Comparison of ENCODE assay signal across 10 mouse cellular contexts in genomic region chr5:112282780-112283482, GRCm38 (mm10). TPM values are rescaled to one million over a fixed set of nuclear protein-coding genes. Genes with fewer than 3 reads are reported as not detected.
A peak's percentile ranks its signal among the peaks of the same experiment; 100 is the strongest.
DNase-seq lines count a peak whose midpoint lies in the region; ATAC-seq and TF ChIP-seq lines count a peak whose summit lies in the region.
"Had no signal": no experiment of that assay in that cellular context is flagged by ENCODE, and none has a peak within 500 bp of the region (broad histone marks: within the 10 kb centered on the region; RNA-seq: fewer than 3 reads in every experiment).

No protein-coding gene starts in this region.

- H3K36me3 ChIP-seq in forebrain, embryonic 15.5 days: no peaks in the 10 kb centered on the region
- no peaks in the 10 kb centered on the region for H3K36me3 ChIP-seq in forebrain, embryonic 16.5 days (ENCODE audit: control insufficient read depth, insufficient read depth)
- H3K36me3 ChIP-seq in lung, embryonic 14.5 days (ENCODE audit: insufficient read depth): no peaks in the 10 kb centered on the region
- H3K36me3 ChIP-seq in heart, embryonic 13.5 days: peaks cover 4% of the 10 kb centered on the region; the same call in 1 of the 2 replicates
- H3K36me3 ChIP-seq in macrophage (ENCODE audit: inconsistent target): peaks cover 4% of the 10 kb centered on the region; the same call in 1 of the 2 replicates

- no peak for TF ChIP-seq CTCF in lung, embryonic 14.5 days (IDR thresholded peaks at IDR 0.05; ENCODE audit: low read depth)

- no peaks in the 10 kb centered on the region for H3K27me3 ChIP-seq in forebrain, embryonic 15.5 days
- no peaks in the 10 kb centered on the region for H3K27me3 ChIP-seq in forebrain, embryonic 16.5 days (replicated peaks; ENCODE audit: control insufficient read depth, insufficient read depth, low read length)
- no peaks in the 10 kb centered on the region for H3K27me3 ChIP-seq in lung, embryonic 14.5 days (ENCODE audit: insufficient read depth, low read length)
- H3K27me3 ChIP-seq in heart, embryonic 13.5 days (replicated peaks): no peaks in the 10 kb centered on the region

- no peak for ATAC-seq in forebrain, embryonic 15.5 days (replicated peaks)
- no peak for ATAC-seq in forebrain, embryonic 16.5 days
- ATAC-seq in lung, embryonic 14.5 days (ENCODE audit: insufficient read depth): no peak
- no peak for ATAC-seq in heart, embryonic 13.5 days (ENCODE audit: extremely low read depth, insufficient number of reproducible peaks, low FRiP score, low TSS enrichment)

- no peaks in the 10 kb centered on the region for H3K9me3 ChIP-seq in forebrain, embryonic 15.5 days
- no peaks in the 10 kb centered on the region for H3K9me3 ChIP-seq in forebrain, embryonic 16.5 days (ENCODE audit: control insufficient read depth, low read length)
- no peaks in the 10 kb centered on the region for H3K9me3 ChIP-seq in lung, embryonic 14.5 days (ENCODE audit: low read depth, low read length)
- H3K9me3 ChIP-seq in heart, embryonic 13.5 days: no peaks in the 10 kb centered on the region

- no peak for DNase-seq in lung, embryonic 14.5 days
- DNase-seq in lung, postnatal 36 days: no peak
- DNase-seq in c-Kit-positive CD71-positive TER-119-positive erythroid progenitor cells, embryonic 14.5 days (ENCODE audit: low spot score): no peak
- DNase-seq in cerebellum, postnatal 25 days: no peak
- DNase-seq: right cerebral cortex, postnatal 4 days had no signal

- peaks cover 10% of the 10 kb centered on the region; the same call in 1 of the 2 replicates for H3K4me1 ChIP-seq in forebrain, embryonic 15.5 days
- 0 out of 2 replicates have a peak, but pooled peaks cover 2% of the 10 kb centered on the region for H3K4me1 ChIP-seq in forebrain, embryonic 16.5 days (replicated peaks; ENCODE audit: control insufficient read depth, insufficient read depth, low read length)
- peaks cover 10% of the 10 kb centered on the region; the same call in 1 of the 2 replicates for H3K4me1 ChIP-seq in lung, embryonic 14.5 days (ENCODE audit: insufficient read depth)
- H3K4me1 ChIP-seq in heart, embryonic 13.5 days: peaks cover 97% of the 10 kb centered on the region

- no peak overlapping the region for H3K4me3 ChIP-seq in forebrain, embryonic 15.5 days
- no peak overlapping the region for H3K4me3 ChIP-seq in forebrain, embryonic 16.5 days (replicated peaks; ENCODE audit: low read length)
- H3K4me3 ChIP-seq in lung, embryonic 14.5 days (ENCODE audit: low read depth, low read length): no peak overlapping the region
- no peak overlapping the region for H3K4me3 ChIP-seq in heart, embryonic 13.5 days
- no peak overlapping the region for H3K4me3 ChIP-seq in macrophage (ENCODE audit: inconsistent target)

- H3K79me2 ChIP-seq in macrophage (ENCODE audit: inconsistent target): peaks cover 95% of the 10 kb centered on the region

- H3K27ac ChIP-seq in forebrain, embryonic 15.5 days (replicated peaks): peak overlapping the region; percentile 9; the same call in 1 of the 2 replicates
- no peak overlapping the region for H3K27ac ChIP-seq in forebrain, embryonic 16.5 days (ENCODE audit: low read length)
- H3K27ac ChIP-seq in lung, embryonic 14.5 days (ENCODE audit: low read depth): peak overlapping the region; percentile 12
- H3K27ac ChIP-seq in heart, embryonic 13.5 days (replicated peaks): peak overlapping the region; percentile 78
- peak overlapping the region; percentile 94 for H3K27ac ChIP-seq in macrophage

- no peak overlapping the region for H3K9ac ChIP-seq in forebrain, embryonic 15.5 days (replicated peaks)
- H3K9ac ChIP-seq in forebrain, embryonic 16.5 days (replicated peaks; ENCODE audit: low read depth, low read length): no peak overlapping the region
- H3K9ac ChIP-seq in lung, embryonic 14.5 days: no peak overlapping the region
- H3K9ac ChIP-seq in heart, embryonic 13.5 days: peak overlapping the region; percentile 15; the same call in 1 of the 2 replicates

- 84% methylated on average over 9 of the region's 9 CpGs for WGBS in forebrain, embryonic 15.5 days
- WGBS in forebrain, embryonic 16.5 days: 81% methylated on average over 9 of the region's 9 CpGs
- WGBS in lung, embryonic 14.5 days: 68% methylated on average over 9 of the region's 9 CpGs
- WGBS in heart, embryonic 13.5 days: 51% methylated on average over 9 of the region's 9 CpGs
- WGBS in macrophage (ENCODE audit: missing documents): 9% methylated on average over 9 of the region's 9 CpGs

- H3K4me2 ChIP-seq in forebrain, embryonic 15.5 days (replicated peaks): no peak overlapping the region
- H3K4me2 ChIP-seq in forebrain, embryonic 16.5 days (ENCODE audit: low read length): no peak overlapping the region
- no peak overlapping the region for H3K4me2 ChIP-seq in lung, embryonic 14.5 days
- H3K4me2 ChIP-seq in heart, embryonic 13.5 days: peak overlapping the region; percentile 12; the same call in 1 of the 2 replicates

RNA-seq across cellular contexts. Expression of gene Tpst2, which starts 6.4 kb away (rescaled TPM):
- 28.8 and 29.5 TPM in 2 replicates for polyA plus RNA-seq in forebrain, embryonic 15.5 days (2015; fragmentation: Nextera tagmentation; extraction: Ambion mirVana)
- 27.9 and 30.2 TPM in 2 replicates for polyA plus RNA-seq in forebrain, embryonic 16.5 days (2015; fragmentation: Nextera tagmentation; extraction: Ambion mirVana)
- polyA plus RNA-seq in lung, embryonic 14.5 days (2014; fragmentation: Nextera tagmentation; extraction: Ambion mirVana): 53.2 and 57.7 TPM in 2 replicates
- 36.8 and 37.5 TPM in 2 replicates for polyA plus RNA-seq in heart, embryonic 13.5 days (2015; fragmentation: Nextera tagmentation; extraction: Ambion mirVana)
- 10 to 100 TPM; 21.9 to 89.9 (median 52.8) TPM for total RNA-seq in macrophage (2018; cell fraction: chromatin; rRNA removed)
- 10 to 100 TPM; 35.5 to 61.8 (median 45.7) TPM for total RNA-seq in macrophage (2018; cell fraction: cytosol; rRNA removed)
- 10 to 100 TPM; 38.0 to 87.9 (median 57.7) TPM for total RNA-seq in macrophage (2018; cell fraction: nucleus; rRNA removed)
- 51.3 to 89.5 TPM (median 52.2 TPM) in 3 replicates for polyA plus RNA-seq in macrophage (2018)

RNA-seq across cellular contexts. Expression of gene Crybb1, which starts 27.3 kb away (rescaled TPM):
- polyA plus RNA-seq in forebrain, embryonic 15.5 days (2015; fragmentation: Nextera tagmentation; extraction: Ambion mirVana): 5.4 and 5.5 TPM in 2 replicates
- polyA plus RNA-seq in forebrain, embryonic 16.5 days (2015; fragmentation: Nextera tagmentation; extraction: Ambion mirVana): 4.6 and 5.8 TPM in 2 replicates
- 2.0 TPM in 2 replicates for polyA plus RNA-seq in lung, embryonic 14.5 days (2014; fragmentation: Nextera tagmentation; extraction: Ambion mirVana)
- polyA plus RNA-seq in heart, embryonic 13.5 days (2015; fragmentation: Nextera tagmentation; extraction: Ambion mirVana): 1.2 and 2.2 TPM in 2 replicates
- 1 to 10 TPM in 1 of 26 experiments, not detected in 25; 1.2 TPM for total RNA-seq in macrophage (2018; cell fraction: chromatin; rRNA removed)
- total RNA-seq in macrophage (2018; cell fraction: cytosol; rRNA removed): 1 to 10 TPM in 2 of 26 experiments, under 1 TPM in 17, not detected in 7; 0.17 to 1.1 (median 0.39) TPM
- 1 to 10 TPM in 1 of 26 experiments, under 1 TPM in 1, not detected in 24; 0.68 to 1.1 TPM for total RNA-seq in macrophage (2018; cell fraction: nucleus; rRNA removed)
- not detected in 3 replicates for polyA plus RNA-seq in macrophage (2018)
- total RNA-seq: common myeloid progenitor, adult 5-6 weeks had no signal

RNA-seq across cellular contexts. Expression of gene Cryba4, which starts 30.6 kb away (rescaled TPM):
- 1.6 and 1.8 TPM in 2 replicates for polyA plus RNA-seq in forebrain, embryonic 15.5 days (2015; fragmentation: Nextera tagmentation; extraction: Ambion mirVana)
- 0.75 and 1.4 TPM in 2 replicates for polyA plus RNA-seq in forebrain, embryonic 16.5 days (2015; fragmentation: Nextera tagmentation; extraction: Ambion mirVana)
- 2.4 and 2.7 TPM in 2 replicates for polyA plus RNA-seq in lung, embryonic 14.5 days (2014; fragmentation: Nextera tagmentation; extraction: Ambion mirVana)
- polyA plus RNA-seq in heart, embryonic 13.5 days (2015; fragmentation: Nextera tagmentation; extraction: Ambion mirVana): 1.6 and 1.9 TPM in 2 replicates
- total RNA-seq in macrophage (2018; cell fraction: chromatin; rRNA removed): 1 to 10 TPM in 24 of 26 experiments, not detected in 2; 1.5 to 6.9 (median 3.8) TPM
- total RNA-seq in macrophage (2018; cell fraction: cytosol; rRNA removed): 10 to 100 TPM in 11 of 26 experiments, 1 to 10 TPM in 15; 3.9 to 26.6 (median 6.5) TPM
- 10 to 100 TPM in 2 of 26 experiments, 1 to 10 TPM in 23, not detected in 1; 1.1 to 11.4 (median 3.4) TPM for total RNA-seq in macrophage (2018; cell fraction: nucleus; rRNA removed)
- 0.62 to 5.3 TPM (median 3.6 TPM) in 3 replicates for polyA plus RNA-seq in macrophage (2018)
- total RNA-seq: common myeloid progenitor, adult 5-6 weeks had no signal

RNA-seq across cellular contexts. Expression of gene Tfip11, which starts 43.2 kb away (rescaled TPM):
- polyA plus RNA-seq in forebrain, embryonic 15.5 days (2015; fragmentation: Nextera tagmentation; extraction: Ambion mirVana): 33.9 and 34.4 TPM in 2 replicates
- polyA plus RNA-seq in forebrain, embryonic 16.5 days (2015; fragmentation: Nextera tagmentation; extraction: Ambion mirVana): 34.7 and 36.7 TPM in 2 replicates
- 27.0 and 27.1 TPM in 2 replicates for polyA plus RNA-seq in lung, embryonic 14.5 days (2014; fragmentation: Nextera tagmentation; extraction: Ambion mirVana)
- polyA plus RNA-seq in heart, embryonic 13.5 days (2015; fragmentation: Nextera tagmentation; extraction: Ambion mirVana): 17.8 and 19.4 TPM in 2 replicates
- 10 to 100 TPM; 13.5 to 42.1 (median 30.7) TPM for total RNA-seq in macrophage (2018; cell fraction: chromatin; rRNA removed)
- 10 to 100 TPM; 21.8 to 37.9 (median 29.9) TPM for total RNA-seq in macrophage (2018; cell fraction: cytosol; rRNA removed)
- 10 to 100 TPM; 18.5 to 36.7 (median 29.0) TPM for total RNA-seq in macrophage (2018; cell fraction: nucleus; rRNA removed)
- polyA plus RNA-seq in macrophage (2018): 27.6 to 29.7 TPM (median 28.0 TPM) in 3 replicates

RNA-seq across cellular contexts. Expression of gene Srrd, which starts 59.9 kb away (rescaled TPM):
- polyA plus RNA-seq in forebrain, embryonic 15.5 days (2015; fragmentation: Nextera tagmentation; extraction: Ambion mirVana): 54.0 and 57.5 TPM in 2 replicates
- polyA plus RNA-seq in forebrain, embryonic 16.5 days (2015; fragmentation: Nextera tagmentation; extraction: Ambion mirVana): 52.6 and 62.5 TPM in 2 replicates
- polyA plus RNA-seq in lung, embryonic 14.5 days (2014; fragmentation: Nextera tagmentation; extraction: Ambion mirVana): 42.3 and 51.0 TPM in 2 replicates
- polyA plus RNA-seq in heart, embryonic 13.5 days (2015; fragmentation: Nextera tagmentation; extraction: Ambion mirVana): 24.0 and 25.8 TPM in 2 replicates
- total RNA-seq in macrophage (2018; cell fraction: chromatin; rRNA removed): 10 to 100 TPM in 25 of 26 experiments, 1 to 10 TPM in 1; 6.4 to 59.0 (median 34.5) TPM
- 10 to 100 TPM in 23 of 26 experiments, 1 to 10 TPM in 3; 8.8 to 23.6 (median 16.0) TPM for total RNA-seq in macrophage (2018; cell fraction: cytosol; rRNA removed)
- total RNA-seq in macrophage (2018; cell fraction: nucleus; rRNA removed): 10 to 100 TPM; 13.0 to 55.0 (median 32.4) TPM
- polyA plus RNA-seq in macrophage (2018): 10.4 to 27.3 TPM (median 21.2 TPM) in 3 replicates
